Mouse (Mus musculus): Measurements from ENCODE around the gene Slirp.
A peak's percentile ranks its signal among the peaks of the same experiment; 100 is the strongest.
"Not testable (repeated sequence)": the region's sequence is repeated elsewhere in the genome, so short reads cannot be mapped to it uniquely, and the experiment has no call there.

The Slirp gene

GRCm38 (mm10) chr12:87428885-87429284 lies 14.8 kb upstream of the Slirp start:
- DNase-seq (ENCODE audit: low read depth, low spot score) = no peak

GRCm38 (mm10) chr12:87442177-87443114 lies 1.2 kb upstream of the Slirp start:
- DNase-seq (ENCODE audit: low read depth, low spot score) = peak; percentile 49

DNA sequence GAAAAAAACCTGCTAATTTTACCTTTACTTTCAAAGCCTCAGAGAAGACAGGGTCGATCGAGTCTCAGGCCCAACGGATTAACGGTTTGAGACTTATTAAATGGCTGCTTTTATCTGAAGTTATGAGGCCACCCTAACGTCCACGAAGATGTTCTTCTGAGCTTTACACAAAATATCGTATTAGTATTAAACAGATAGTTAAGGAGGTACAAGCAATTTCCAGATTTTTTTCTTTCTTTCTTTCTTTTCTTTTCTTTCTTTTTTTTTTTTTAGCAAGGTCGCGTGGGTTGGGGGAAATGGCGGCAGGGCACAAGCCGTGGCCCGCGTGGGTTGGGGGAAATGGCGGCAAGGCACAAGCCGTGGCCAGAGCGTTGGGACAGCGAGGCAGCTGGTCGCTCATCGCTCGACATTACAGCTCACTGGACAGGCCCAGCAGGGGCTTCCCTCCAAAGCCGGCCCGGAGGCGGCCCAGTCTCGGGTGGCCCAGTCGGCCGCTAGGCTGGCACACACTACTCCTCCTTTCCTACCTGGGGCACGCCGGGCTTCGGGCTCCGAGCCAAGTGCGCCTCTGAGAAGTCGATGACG lies 489 bp upstream of the Slirp start:
- no peak for DNase-seq (ENCODE audit: low read depth, low spot score)

GRCm38 (mm10) chr12:87444211-87444610 lies 515 bp downstream of the Slirp start:
- DNase-seq (ENCODE audit: low read depth, low spot score) = no peak

DNA sequence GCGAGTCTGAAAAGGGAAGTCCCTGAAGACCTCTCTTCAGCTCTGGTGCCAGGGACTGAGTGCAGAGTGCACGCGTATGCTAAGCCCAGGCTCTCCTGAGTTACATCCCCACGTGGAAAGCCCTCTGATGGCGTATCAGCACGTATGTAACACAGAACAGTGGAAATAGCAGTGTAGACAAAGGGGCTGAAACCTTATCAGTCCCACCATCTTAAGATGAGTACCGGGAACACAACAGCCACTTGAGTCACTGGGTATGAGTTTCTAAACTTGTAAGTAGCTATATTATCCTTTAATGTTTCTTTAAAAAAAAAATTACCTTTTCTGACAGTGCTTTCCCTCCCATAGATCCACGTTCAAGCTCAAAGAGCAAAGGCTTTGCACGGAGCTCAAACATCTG lies 5.8 kb downstream of the Slirp start:
- DNase-seq (ENCODE audit: low read depth, low spot score) = no peak

- no peak for DNase-seq (ENCODE audit: low read depth, low spot score)
Observed at GRCm38 (mm10) chr12:87464678-87465297, 21.1 kb downstream of the Slirp start.

DNA sequence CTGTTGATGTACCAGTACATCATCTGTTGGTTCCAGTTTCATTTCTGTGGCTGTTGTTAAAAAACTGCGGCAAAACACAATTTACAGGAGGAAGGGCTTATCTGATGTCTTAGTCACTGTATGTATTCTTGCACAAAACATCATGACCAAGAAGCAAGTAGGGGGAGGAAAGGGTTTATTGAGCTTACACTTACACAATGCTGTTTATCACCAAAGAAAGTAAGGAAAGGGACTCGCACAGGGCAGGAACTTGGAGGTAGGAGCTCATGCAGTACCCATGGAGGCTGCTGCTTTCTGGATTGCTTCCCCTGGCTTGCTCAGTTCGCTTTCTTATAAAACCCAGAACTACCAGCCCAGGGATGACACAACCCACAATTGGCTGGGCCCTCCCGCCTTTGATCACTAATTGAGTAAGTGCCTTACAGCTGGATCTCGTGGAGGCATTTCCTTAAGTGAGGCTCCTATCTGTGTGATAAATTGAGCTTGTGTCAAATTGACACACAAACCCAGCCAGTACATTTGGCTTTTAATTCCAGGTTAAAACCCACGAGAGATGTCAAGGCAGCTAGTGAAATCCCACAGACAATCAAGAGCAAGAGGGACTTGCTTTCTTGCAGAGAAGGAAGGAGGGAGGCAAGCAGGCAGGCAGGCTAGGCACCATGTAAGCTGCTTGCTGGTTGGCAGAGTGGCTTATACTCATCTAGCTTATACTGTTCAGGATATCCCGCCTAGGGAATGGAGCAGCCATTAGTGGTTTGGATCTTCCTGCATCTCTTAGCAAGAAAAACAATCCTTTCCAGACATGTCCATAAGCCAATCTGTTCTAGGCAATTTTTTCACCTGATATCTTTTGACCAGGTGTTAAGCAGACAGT lies 26.8 kb downstream of the Slirp start:
- DNase-seq (ENCODE audit: low read depth, low spot score) = no peak

DNA sequence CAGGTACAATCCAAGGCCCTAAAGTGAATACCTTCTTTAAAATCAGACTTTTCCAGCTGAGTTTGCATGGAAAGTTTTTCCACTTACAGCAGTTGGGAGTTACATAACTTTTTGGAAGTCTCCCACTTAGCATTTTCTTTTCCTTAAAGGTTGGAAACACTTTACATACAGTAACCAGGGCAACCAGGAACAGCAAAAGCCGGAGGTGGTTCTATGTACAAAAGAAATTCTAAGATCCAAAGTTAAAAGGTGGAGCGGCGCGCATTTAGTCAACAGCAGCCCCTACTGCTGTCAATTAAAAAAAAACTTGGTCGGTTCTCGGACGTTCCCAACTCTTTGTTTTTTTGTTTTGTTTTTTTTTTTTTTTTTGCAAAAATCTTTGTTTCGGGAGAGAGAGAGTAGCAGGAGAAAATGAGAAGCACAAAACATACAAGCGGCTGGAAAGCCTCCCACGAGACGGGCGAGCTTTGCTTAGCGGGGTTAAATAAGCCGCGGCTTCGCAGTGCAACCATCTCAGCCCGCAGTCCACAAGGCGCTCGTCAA lies 27.8 kb downstream of the Slirp start:
- DNase-seq (ENCODE audit: low read depth, low spot score) = no peak

DNA sequence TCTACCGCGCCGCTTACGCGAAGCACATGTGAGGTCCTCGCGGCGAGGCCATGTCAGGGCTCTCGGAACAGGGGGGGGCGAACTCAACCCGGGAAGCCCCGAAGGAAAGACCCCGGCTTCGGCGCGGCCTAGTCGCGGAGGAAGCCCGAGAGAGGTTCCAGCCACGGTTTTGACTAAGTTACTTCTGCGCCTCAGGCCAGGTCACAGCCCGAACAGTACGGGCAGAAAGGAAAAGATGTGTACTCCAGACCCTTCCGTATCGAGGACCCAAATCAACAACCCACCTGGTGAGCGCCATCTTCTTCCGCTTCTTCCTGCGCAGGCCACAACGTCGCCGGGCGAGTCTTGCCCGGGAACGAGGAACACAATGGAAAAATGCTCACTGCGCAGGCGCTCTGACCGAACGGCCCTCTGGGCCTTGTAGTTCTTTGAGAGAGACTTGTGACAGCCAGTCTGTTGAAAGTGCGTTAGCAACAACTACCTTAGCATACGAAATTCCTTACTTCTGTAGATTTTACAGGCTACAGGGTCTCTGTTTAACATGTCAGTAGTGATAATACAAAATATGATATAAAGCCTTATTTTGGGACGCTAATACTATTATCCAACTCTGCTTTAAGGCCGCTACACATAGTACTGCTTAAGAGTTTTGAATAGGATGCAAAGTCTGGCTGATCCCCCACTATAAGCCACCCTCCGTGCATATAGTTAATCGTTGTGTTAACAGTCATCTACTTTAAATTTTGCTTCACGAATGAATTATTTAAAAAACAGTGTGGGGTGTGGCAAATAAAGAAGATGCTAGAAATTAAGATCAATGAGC lies 28.5 kb downstream of the Slirp start, which contains the start of gene Snw1:
Gene Snw1 (minus strand): TSS at position 311 of the 823 bp plus-strand sequence.
- peak; percentile 97 for DNase-seq (ENCODE audit: low read depth, low spot score)

GRCm38 (mm10) chr12:87474756-87475155 lies 31.1 kb downstream of the Slirp start:
- no peak for DNase-seq (ENCODE audit: low read depth, low spot score)

DNA sequence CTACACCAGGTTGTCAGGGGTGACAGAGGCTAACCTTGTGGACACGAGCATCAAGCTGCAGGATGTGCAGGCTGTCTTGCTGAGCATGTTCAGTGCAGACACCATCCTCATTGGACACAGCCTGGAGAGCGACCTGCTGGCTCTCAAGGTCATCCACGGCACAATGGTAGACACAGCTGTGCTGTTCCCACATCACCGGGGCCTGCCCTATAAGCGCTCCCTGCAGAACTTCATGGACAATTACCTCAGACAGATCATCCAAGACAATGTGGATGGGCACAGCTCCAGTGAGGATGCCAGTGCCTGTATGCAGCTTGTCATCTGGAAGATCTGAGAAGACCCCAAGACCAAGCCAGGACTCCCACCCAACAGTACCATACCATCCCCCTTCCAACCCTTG lies 38.8 kb downstream of the Slirp start:
- DNase-seq (ENCODE audit: low read depth, low spot score) = not testable (repeated sequence)

- not testable (repeated sequence) for DNase-seq (ENCODE audit: low read depth, low spot score)
Observed at GRCm38 (mm10) chr12:87488683-87489082, 45.0 kb downstream of the Slirp start.

GRCm38 (mm10) chr12:87494421-87494820 lies 50.7 kb downstream of the Slirp start, which contains the start of gene Gm5788:
Gene Gm5788, plus strand, starts transcription at chr12:87494721.
- not testable (repeated sequence) for DNase-seq (ENCODE audit: low read depth, low spot score)

Data from forelimb bud, embryonic 11.5 days (tissue).